Mouse (Mus musculus) right cerebral cortex, postnatal 4 days (tissue): Measurements from ENCODE around the gene Arfgef3.
"Not testable (repeated sequence)": the region's sequence is repeated elsewhere in the genome, so short reads cannot be mapped to it uniquely, and the experiment has no call there.

Experiments
- DNase-seq: peaks from one replicate; pipeline ENCODE4 v3.0.0-alpha.2; 2022

Gene Arfgef3

DNA sequence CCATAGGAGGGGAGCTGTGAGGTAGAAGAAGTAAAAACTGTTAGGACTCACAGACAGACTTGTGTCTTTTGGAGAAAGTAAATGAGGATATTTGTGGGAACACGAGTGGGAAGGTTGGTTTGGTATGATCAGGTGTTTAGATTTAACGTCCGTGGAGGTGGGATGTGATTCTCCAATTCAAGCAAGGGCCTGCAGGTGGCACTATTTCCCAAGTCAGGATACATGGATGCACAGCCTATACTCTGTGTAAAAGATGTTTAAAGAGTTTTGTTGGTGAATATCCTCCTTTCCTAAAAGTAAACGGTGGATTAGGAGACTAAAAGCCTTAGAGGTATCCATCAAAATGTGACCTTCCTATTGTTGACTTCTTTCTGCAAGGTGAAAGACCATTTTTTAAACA, 180.8 kb downstream of the Arfgef3 start:
- DNase-seq, result peak; percentile 65

DNA sequence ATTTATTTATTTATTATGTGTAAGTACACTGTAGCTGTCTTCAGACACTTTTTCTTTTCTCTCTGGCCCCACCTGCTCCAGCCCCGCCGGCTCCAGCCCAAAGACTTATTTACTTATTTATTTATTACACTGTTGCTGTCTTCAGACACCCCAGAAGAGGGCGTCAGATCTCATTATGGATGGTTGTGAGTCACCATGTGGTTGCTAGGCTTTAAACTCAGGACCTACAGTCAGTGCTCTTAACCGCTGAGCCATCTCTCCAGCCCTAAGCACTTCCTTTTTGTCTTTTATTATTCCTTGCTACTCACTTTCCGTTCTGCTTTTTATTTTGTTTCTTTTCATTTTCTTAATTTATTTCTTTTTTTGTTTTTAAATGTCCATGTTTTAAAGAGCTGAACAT, 182.3 kb downstream of the Arfgef3 start:
- DNase-seq, result no peak

DNA sequence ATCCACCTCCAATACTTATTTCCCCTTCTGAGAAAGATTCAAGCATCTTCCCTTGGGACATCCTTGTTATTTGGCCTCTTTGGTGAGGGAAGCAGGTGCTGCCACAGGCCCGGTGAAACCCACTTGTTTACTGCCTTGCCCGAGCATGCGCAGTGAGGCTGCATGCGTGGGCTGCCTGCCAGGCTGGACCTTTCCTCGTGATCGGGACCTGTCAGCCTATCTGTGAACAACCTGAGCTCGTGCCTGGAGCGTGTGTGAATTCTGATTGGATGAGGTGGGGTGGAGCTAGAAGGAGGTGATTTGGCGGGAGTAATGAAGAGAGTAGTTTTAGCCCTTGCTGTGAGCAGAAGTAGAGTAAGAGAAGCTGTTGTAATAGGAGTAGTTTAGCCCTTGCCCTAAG, 184.7 kb downstream of the Arfgef3 start:
- DNase-seq, result not testable (repeated sequence)

DNA sequence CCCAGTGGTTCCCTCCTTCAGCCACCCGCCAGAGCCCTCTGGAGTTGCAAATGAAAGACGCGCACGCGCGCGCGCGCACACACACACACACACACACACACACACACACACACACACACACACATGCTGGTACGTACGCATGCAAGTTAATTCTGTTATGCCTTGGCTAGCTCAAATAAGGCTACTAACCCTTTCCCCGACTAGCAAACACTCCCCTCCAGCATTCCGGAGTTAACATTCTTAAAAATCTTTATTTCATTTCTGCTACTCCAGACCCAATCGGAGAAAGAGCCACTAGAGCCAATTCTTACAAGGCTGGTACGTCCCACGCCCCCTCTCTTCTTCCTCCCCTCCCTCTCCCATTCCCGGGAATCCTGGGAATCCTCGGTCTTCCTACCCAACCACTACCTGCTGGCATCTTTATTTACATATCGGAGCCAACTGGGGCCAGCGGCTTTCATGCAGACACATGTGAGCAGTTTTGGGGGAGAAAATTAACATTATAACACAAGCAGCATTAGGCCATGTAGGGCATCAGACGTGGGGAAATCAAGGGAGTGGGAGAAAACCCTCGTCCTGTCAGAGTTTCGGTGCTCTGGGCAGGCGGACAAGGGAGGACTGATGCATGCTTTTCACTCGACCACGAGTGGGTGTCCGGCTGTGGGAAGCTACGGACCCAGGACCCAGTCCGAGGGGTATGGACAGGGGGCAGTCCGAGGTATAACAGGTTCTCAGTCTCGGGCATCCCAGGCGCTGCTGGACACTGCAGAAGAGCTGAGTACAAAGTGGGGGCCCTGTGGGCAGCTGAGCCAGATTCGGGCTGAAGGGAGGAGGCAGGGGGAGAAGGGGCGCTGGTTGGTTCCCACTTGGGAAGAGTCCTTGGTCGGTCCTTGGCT, 194.2 kb downstream of the Arfgef3 start:
- peak; percentile 41 for DNase-seq

DNA sequence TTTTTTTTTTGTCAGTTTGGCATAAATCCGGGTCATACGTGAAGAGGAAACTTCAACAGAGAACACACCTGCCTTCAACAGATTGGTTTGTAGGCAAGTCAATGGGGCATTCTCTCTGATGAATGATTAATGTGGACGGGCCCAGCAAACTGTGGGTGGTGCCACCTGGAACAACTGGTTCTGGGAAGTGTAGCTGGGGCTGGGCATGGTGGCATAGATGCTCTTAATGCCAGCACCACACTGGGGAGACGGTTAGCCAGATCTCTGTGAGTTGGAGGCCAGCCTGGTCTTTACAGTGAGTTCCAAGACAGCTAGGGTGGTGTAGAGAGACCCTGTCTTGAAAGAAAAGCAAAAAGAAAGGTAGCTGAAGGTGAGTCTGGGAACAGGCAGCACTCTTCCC, 196.4 kb downstream of the Arfgef3 start:
- DNase-seq, result no peak

DNA sequence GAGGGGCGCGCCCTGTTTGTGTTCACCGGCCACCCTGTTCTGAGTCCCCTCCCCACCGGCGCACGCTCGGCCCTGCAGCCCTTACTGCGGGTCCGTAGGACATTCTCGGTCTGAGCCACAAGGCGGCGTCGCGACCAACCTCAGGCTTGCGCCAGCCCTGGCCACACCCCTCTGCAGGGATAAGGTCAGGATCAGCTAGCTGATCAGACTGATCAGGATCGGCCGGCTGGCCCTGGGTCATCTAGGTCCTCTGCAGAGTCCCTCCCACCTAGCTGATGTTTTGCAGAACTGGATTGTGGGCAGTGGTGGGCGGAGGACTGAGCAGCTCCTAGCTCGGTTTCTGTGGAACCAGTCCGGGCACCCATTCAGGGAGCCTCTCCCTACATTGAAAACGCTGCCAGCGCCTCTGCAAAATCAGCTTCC, 197.9 kb downstream of the Arfgef3 start, which contains the start of gene Hebp2:
Gene Hebp2 (minus strand): TSS at position 264 of the 423 bp plus-strand sequence.
- peak; percentile 69 for DNase-seq

DNA sequence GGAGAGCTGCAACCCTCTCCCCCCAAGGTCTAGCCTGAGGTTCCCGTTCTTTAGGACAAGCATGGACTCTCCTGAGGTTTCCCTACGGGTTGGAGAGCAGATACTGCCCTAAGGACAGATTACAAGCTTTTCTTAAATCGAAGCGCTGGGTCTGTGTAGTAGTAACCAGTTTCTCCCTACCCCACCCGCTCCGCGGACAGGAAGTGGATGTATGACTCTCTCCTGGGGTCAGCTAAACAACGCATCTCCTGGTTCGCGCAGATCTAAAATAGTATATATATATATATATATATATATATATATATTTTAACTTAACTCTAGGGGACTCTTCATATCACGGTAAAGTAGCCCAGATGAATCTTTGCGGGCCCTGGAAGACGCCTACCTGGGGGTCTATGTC, 198.4 kb downstream of the Arfgef3 start:
- DNase-seq, result no peak

DNA sequence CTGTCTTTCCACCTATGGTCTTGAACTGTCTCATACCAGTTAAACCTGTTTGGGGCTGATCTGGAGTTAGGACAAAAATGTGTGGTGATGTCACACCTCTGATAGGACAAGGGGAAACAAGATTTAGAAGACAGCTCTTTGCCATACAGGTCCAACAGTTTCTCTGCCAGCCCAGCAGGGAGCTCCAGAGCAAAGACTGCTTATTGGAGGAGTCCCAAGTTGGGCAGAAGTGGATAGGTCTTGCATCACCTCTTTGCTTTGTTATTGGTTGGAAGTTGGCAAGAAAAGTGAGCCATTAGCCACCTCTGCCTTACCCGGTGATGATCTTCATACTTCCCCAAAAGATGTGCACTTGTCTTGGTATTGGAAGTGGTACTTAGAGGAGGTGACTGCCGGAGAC, 206.9 kb downstream of the Arfgef3 start:
- no peak for DNase-seq

DNA sequence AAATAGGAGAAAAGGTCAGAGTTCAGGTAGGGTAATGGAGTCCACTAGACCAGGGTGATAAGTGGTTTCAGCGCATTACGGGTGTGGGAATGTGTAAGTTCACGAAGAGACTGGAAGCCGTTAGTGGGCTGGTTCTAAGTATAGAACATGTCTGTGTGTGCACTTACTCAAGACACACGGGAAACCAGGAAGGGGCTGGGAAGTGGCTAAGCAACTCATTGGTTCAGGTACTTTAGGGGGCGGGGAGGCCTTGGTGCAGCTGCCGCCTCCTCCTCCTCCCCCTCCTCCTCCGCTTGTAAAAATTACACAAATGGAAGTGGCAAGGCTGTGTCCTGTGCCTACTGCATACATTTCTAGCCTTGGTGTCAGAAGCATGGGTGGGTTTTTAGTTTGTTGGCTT, 211.5 kb downstream of the Arfgef3 start:
- DNase-seq, result no peak
